Mouse (Mus musculus): ENCODE data around the gene Zdhhc13. TPM values are rescaled to one million over a fixed set of nuclear protein-coding genes. Genes with fewer than 3 reads are reported as not detected.

The Zdhhc13 gene
- polyA plus RNA-seq, 1 experiment from 2014 or later, result 32.1 TPM

GRCm38 (mm10) chr7:48803381-48803780 lies 14.6 kb downstream of the Zdhhc13 start:
- DNase-seq (ENCODE audit: low spot score) (no peak), ATAC-seq (replicated peaks; ENCODE audit: low FRiP score) (no peak)
- Histone ChIP-seq H3K9ac (ENCODE audit: low read depth, low read length) (no peak overlapping the region), H3K4me2 (no peak overlapping the region), H3K27ac (ENCODE audit: low read depth, low read length) (no peak overlapping the region), H3K36me3 (ENCODE audit: control insufficient read depth, insufficient read depth, low read length) (peaks cover 17% of the 10 kb centered on the region), H3K4me1 (replicated peaks; ENCODE audit: control insufficient read depth, insufficient read depth, low read length) (no peaks in the 10 kb centered on the region), H3K9me3 (ENCODE audit: control insufficient read depth, low read length) (no peaks in the 10 kb centered on the region), H3K4me3 (ENCODE audit: low read depth, low read length) (no peak overlapping the region), H3K27me3 (replicated peaks; ENCODE audit: control insufficient read depth, insufficient read depth, low read length) (no peaks in the 10 kb centered on the region)
- 85% methylated on average over 7 of the region's 7 CpGs for WGBS

DNA sequence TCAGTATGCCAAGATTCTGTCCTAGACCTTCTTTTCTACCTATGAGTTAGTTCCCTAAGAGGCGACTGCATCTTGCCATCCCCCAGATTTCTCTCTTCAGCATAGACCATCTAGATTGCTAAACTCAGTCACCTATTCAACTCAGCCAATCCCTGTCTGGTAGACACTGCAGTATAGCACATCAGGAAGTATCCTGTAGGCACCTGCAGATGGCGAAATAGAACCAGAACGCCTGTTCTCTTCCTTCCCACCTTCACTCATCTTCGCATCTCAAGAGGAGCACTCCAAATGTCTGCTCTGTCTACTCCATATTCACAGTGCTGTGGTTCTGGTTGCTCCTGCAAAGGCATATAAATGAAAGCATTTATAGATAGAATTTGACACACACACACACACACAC lies 17.8 kb downstream of the Zdhhc13 start:
- Histone ChIP-seq H3K4me1 (replicated peaks; ENCODE audit: control insufficient read depth, insufficient read depth, low read length) (no peaks in the 10 kb centered on the region), H3K27ac (ENCODE audit: low read depth, low read length) (no peak overlapping the region), H3K27me3 (replicated peaks; ENCODE audit: control insufficient read depth, insufficient read depth, low read length) (no peaks in the 10 kb centered on the region), H3K9ac (ENCODE audit: low read depth, low read length) (no peak overlapping the region), H3K4me2 (no peak overlapping the region), H3K36me3 (ENCODE audit: control insufficient read depth, insufficient read depth, low read length) (peaks cover 21% of the 10 kb centered on the region), H3K4me3 (ENCODE audit: low read depth, low read length) (no peak overlapping the region), H3K9me3 (ENCODE audit: control insufficient read depth, low read length) (no peaks in the 10 kb centered on the region)
- 88% methylated on average over 4 of the region's 4 CpGs for WGBS
- DNase-seq (ENCODE audit: low spot score) (no peak), ATAC-seq (replicated peaks; ENCODE audit: low FRiP score) (no peak)

GRCm38 (mm10) chr7:48810652-48811051 lies 21.8 kb downstream of the Zdhhc13 start:
- H3K36me3 ChIP-seq (ENCODE audit: control insufficient read depth, insufficient read depth, low read length), result peaks cover 15% of the 10 kb centered on the region

DNA sequence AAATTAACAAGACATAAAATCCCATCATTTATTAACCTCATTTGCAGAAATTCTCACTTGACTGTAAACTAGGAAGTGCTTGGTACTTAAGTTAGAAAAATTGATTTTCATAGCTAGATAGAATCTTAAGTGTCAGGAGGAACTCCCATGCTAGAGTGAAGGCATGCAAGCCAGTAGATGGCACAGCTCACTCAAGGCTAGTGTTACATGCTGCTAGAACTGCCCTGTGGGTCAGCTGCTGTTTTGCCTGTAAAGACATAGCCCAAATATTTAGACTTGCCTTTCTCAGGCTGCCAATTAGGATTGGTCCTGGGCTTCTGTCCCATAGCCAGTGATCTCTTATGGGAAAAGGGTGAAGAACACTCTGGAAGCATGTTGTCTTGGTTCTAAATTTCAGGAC lies 23.6 kb downstream of the Zdhhc13 start:
- Histone ChIP-seq H3K27ac (ENCODE audit: low read depth, low read length) (no peak overlapping the region), H3K27me3 (replicated peaks; ENCODE audit: control insufficient read depth, insufficient read depth, low read length) (no peaks in the 10 kb centered on the region), H3K9me3 (ENCODE audit: control insufficient read depth, low read length) (no peaks in the 10 kb centered on the region), H3K9ac (ENCODE audit: low read depth, low read length) (no peak overlapping the region), H3K4me3 (ENCODE audit: low read depth, low read length) (no peak overlapping the region), H3K4me1 (replicated peaks; ENCODE audit: control insufficient read depth, insufficient read depth, low read length) (no peaks in the 10 kb centered on the region), H3K4me2 (no peak overlapping the region), H3K36me3 (ENCODE audit: control insufficient read depth, insufficient read depth, low read length) (peaks cover 8% of the 10 kb centered on the region; the same call in 1 of the 2 replicates)
- ATAC-seq (replicated peaks; ENCODE audit: low FRiP score), result no peak
- no peak for DNase-seq (ENCODE audit: low spot score)

More at GRCm38 (mm10) chr7:48810652-48811051, 21.8 kb downstream of the Zdhhc13 start:
- Histone ChIP-seq H3K27ac (ENCODE audit: low read depth, low read length) (no peak overlapping the region), H3K4me3 (ENCODE audit: low read depth, low read length) (no peak overlapping the region), H3K4me1 (replicated peaks; ENCODE audit: control insufficient read depth, insufficient read depth, low read length) (no peaks in the 10 kb centered on the region), H3K27me3 (replicated peaks; ENCODE audit: control insufficient read depth, insufficient read depth, low read length) (no peaks in the 10 kb centered on the region), H3K4me2 (no peak overlapping the region), H3K9ac (ENCODE audit: low read depth, low read length) (no peak overlapping the region), H3K9me3 (ENCODE audit: control insufficient read depth, low read length) (no peaks in the 10 kb centered on the region)
- no peak for ATAC-seq (replicated peaks; ENCODE audit: low FRiP score)
- DNase-seq (ENCODE audit: low spot score), result no peak
- WGBS, result 91% methylated on average over 1 of the region's 1 CpGs

DNA sequence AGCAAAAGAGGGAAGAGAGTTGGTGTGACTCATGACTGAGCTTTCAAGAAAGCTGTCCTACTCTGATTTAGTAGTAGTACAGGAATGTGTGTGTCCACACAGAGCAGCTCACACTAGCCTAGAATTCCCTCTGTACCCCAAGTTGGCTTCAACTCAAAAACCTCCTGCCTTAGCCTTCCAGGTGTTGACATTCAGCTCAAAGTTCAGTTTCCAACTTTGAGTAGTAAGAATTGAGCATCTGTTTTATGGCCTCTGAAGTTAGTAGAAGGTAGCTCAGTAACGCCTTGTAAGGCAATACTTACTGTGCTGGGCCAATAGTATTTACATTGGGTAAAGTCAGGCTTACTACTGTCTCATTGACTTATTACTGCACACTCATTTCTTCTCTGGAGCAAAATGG lies 24.8 kb downstream of the Zdhhc13 start:
- no peaks in the 10 kb centered on the region for H3K9me3 ChIP-seq (ENCODE audit: control insufficient read depth, low read length)
- no peak overlapping the region for H3K9ac ChIP-seq (ENCODE audit: low read depth, low read length)
- no peaks in the 10 kb centered on the region for H3K27me3 ChIP-seq (replicated peaks; ENCODE audit: control insufficient read depth, insufficient read depth, low read length)
- H3K36me3 ChIP-seq (ENCODE audit: control insufficient read depth, insufficient read depth, low read length), result peaks cover 6% of the 10 kb centered on the region; the same call in 1 of the 2 replicates
- H3K4me3 ChIP-seq (ENCODE audit: low read depth, low read length), result no peak overlapping the region
- H3K4me1 ChIP-seq (replicated peaks; ENCODE audit: control insufficient read depth, insufficient read depth, low read length), result no peaks in the 10 kb centered on the region
- DNase-seq (ENCODE audit: low spot score) (no peak), ATAC-seq (replicated peaks; ENCODE audit: low FRiP score) (no peak)
- 89% methylated on average over 1 of the region's 1 CpGs for WGBS
- no peak overlapping the region for H3K4me2 ChIP-seq
- H3K27ac ChIP-seq (ENCODE audit: low read depth, low read length), result no peak overlapping the region

DNA sequence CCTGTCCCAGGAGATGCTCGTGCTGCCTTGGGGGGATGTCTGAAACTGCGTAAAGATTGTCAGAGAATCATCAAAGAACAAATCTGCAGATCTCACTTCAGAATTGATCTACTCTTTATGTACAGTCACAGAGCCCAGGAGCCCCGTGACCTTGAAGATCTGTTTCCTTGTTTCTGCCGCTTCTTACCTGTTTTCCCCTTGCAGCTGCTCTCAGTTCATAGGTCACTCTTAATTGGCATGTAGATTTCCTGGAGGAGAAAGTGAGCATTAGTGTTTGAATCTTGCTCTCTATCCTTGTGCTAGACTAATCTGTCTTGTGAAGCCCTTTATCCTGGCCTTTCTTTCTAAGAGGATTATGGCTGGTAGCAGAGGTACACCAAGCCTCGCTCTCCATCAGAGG lies 32.9 kb downstream of the Zdhhc13 start:
- no peaks in the 10 kb centered on the region for H3K4me1 ChIP-seq (replicated peaks; ENCODE audit: control insufficient read depth, insufficient read depth, low read length)
- H3K9ac ChIP-seq (ENCODE audit: low read depth, low read length), result no peak overlapping the region
- H3K9me3 ChIP-seq (ENCODE audit: control insufficient read depth, low read length), result no peaks in the 10 kb centered on the region
- no peaks in the 10 kb centered on the region for H3K27me3 ChIP-seq (replicated peaks; ENCODE audit: control insufficient read depth, insufficient read depth, low read length)
- 92% methylated on average over 5 of the region's 5 CpGs for WGBS
- no peak overlapping the region for H3K27ac ChIP-seq (ENCODE audit: low read depth, low read length)
- no peak overlapping the region for H3K4me2 ChIP-seq
- DNase-seq (ENCODE audit: low spot score) (no peak), ATAC-seq (replicated peaks; ENCODE audit: low FRiP score) (no peak)
- H3K4me3 ChIP-seq (ENCODE audit: low read depth, low read length), result no peak overlapping the region
- H3K36me3 ChIP-seq (ENCODE audit: control insufficient read depth, insufficient read depth, low read length), result peaks cover 18% of the 10 kb centered on the region; the same call in 1 of the 2 replicates

- no peaks in the 10 kb centered on the region for H3K4me1 ChIP-seq (replicated peaks; ENCODE audit: control insufficient read depth, insufficient read depth, low read length)
- H3K27me3 ChIP-seq (replicated peaks; ENCODE audit: control insufficient read depth, insufficient read depth, low read length), result no peaks in the 10 kb centered on the region
- DNase-seq (ENCODE audit: low spot score) (no peak), ATAC-seq (replicated peaks; ENCODE audit: low FRiP score) (no peak)
- WGBS, result 97% methylated on average over 3 of the region's 3 CpGs
- H3K4me2 ChIP-seq, result no peak overlapping the region
- H3K4me3 ChIP-seq (ENCODE audit: low read depth, low read length), result no peak overlapping the region
- no peaks in the 10 kb centered on the region for H3K9me3 ChIP-seq (ENCODE audit: control insufficient read depth, low read length)
- no peak overlapping the region for H3K27ac ChIP-seq (ENCODE audit: low read depth, low read length)
- no peak overlapping the region for H3K9ac ChIP-seq (ENCODE audit: low read depth, low read length)
- peaks cover 20% of the 10 kb centered on the region; the same call in 1 of the 2 replicates for H3K36me3 ChIP-seq (ENCODE audit: control insufficient read depth, insufficient read depth, low read length)
Observed at GRCm38 (mm10) chr7:48823621-48824020, 34.8 kb downstream of the Zdhhc13 start.

DNA sequence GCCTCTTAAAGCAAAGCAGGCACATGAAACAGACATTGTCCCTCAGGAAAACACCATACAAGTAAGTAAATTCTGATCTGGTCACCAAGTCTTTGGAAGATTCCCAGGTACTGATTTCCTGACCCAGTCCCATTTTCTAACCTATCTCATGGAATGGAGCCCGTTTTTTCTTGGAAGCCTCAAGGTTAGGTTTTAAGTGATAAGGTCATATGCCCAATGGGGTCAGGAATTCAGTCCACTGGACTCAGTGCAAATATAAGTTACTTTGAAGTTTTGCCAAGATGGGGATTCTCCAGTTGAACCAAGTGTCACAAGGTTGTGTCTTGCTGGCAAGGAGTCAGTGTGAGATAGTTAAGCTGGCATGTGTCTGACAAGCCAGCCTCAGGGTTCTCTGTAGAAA lies 35.9 kb downstream of the Zdhhc13 start:
- ATAC-seq (replicated peaks; ENCODE audit: low FRiP score), result no peak
- H3K9me3 ChIP-seq (ENCODE audit: control insufficient read depth, low read length), result no peaks in the 10 kb centered on the region
- H3K4me3 ChIP-seq (ENCODE audit: low read depth, low read length), result no peak overlapping the region
- H3K4me2 ChIP-seq, result no peak overlapping the region
- H3K27me3 ChIP-seq (replicated peaks; ENCODE audit: control insufficient read depth, insufficient read depth, low read length), result no peaks in the 10 kb centered on the region
- H3K27ac ChIP-seq (ENCODE audit: low read depth, low read length), result no peak overlapping the region
- WGBS, result 87% methylated on average over 1 of the region's 1 CpGs
- no peak overlapping the region for H3K9ac ChIP-seq (ENCODE audit: low read depth, low read length)
- peaks cover 16% of the 10 kb centered on the region; the same call in 1 of the 2 replicates for H3K36me3 ChIP-seq (ENCODE audit: control insufficient read depth, insufficient read depth, low read length)
- H3K4me1 ChIP-seq (replicated peaks; ENCODE audit: control insufficient read depth, insufficient read depth, low read length), result no peaks in the 10 kb centered on the region
- DNase-seq (ENCODE audit: low spot score), result no peak

DNA sequence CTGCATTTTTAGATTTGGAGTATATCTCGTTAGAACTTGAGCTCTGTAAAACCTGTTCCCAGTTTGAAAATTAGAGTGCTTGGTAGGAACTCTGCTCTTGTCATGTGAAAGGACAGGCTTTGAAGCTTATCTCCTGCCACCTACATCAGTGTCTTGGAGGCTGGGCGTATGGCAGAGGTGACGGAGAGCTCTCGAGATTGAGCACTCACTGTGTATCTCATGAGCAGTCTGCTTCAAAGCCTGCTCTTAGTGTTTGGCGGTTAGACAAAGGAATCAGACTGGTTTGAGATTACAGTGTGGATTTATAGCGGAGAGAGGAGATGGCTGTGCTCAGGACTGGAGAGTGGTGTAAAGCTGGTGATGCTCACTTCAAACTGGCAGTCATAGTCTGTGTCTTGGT lies 36.4 kb downstream of the Zdhhc13 start:
- DNase-seq (ENCODE audit: low spot score), result no peak

More for the DNA sequence above, 36.4 kb downstream of the Zdhhc13 start:
- ATAC-seq (replicated peaks; ENCODE audit: low FRiP score), result no peak
- Histone ChIP-seq H3K27me3 (replicated peaks; ENCODE audit: control insufficient read depth, insufficient read depth, low read length) (no peaks in the 10 kb centered on the region), H3K4me3 (ENCODE audit: low read depth, low read length) (no peak overlapping the region), H3K4me1 (replicated peaks; ENCODE audit: control insufficient read depth, insufficient read depth, low read length) (no peaks in the 10 kb centered on the region), H3K36me3 (ENCODE audit: control insufficient read depth, insufficient read depth, low read length) (peaks cover 16% of the 10 kb centered on the region; the same call in 1 of the 2 replicates), H3K9me3 (ENCODE audit: control insufficient read depth, low read length) (no peaks in the 10 kb centered on the region), H3K9ac (ENCODE audit: low read depth, low read length) (no peak overlapping the region), H3K27ac (ENCODE audit: low read depth, low read length) (no peak overlapping the region), H3K4me2 (no peak overlapping the region)
- WGBS, result 76% methylated on average over 6 of the region's 6 CpGs

All from liver, embryonic 11.5 days (tissue).